Mouse (Mus musculus): Measurements from ENCODE around the gene Fdx1.

The Fdx1 gene

DNA sequence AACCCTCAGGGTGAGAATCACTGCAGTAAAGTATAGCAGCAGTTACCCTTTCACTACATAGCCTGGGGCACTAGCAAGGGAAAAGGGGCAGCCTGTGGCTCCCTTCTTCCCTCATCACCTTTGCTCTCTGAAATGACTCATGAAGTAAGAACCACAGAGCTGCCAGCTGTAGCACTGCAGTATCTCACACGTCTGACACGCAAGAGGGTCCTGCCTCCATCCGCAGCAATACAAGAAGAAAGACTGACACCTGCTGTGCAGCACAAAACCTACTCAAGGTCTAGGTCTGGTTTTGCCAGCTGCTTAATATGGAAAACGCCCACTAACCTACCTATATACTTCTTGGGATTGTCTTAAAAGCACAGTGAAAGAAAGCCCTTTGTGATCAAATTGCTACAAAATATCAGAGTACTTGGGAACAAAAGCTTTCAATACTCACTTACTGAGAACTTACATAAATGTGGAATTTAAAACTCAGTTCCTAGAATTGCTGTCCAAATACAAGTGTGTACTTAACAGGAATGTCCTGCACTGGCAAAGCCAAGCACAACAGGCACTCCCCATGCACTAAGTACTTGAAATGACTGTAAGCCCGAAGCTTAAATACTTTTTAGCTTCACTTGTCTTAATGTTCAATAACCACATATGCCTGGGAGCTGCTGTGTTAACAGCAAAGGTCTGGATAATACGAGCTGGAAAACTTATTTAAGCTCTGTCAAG is 2.0 kb downstream of the Fdx1 start:
- no peak for DNase-seq

- DNase-seq = no peak
Measured at GRCm38 (mm10) chr9:51960331-51960730, 3.0 kb downstream of the Fdx1 start.

GRCm38 (mm10) chr9:51958981-51959380 is 4.4 kb downstream of the Fdx1 start:
- no peak for DNase-seq

DNA sequence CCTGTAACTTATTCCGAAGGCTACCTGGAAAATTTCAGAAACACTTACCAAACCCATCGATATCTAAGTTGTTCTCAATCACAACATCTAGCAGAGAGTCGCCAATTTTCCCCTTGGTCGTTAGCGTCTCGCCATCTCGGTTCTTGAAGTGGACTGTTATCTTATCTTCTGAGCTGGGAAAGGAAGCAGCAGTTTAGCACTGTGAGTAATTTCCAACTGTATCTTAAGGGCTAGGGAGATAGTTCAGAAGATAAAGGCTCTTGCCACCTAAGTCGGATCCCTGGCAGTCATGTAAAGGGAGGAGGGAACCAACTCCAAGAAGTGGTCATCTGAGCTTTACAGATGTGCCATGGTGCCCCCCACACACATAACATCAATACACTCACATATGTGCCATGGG is 6.3 kb downstream of the Fdx1 start:
- DNase-seq = no peak

GRCm38 (mm10) chr9:51956484-51956883 is 6.9 kb downstream of the Fdx1 start:
- DNase-seq = no peak

DNA sequence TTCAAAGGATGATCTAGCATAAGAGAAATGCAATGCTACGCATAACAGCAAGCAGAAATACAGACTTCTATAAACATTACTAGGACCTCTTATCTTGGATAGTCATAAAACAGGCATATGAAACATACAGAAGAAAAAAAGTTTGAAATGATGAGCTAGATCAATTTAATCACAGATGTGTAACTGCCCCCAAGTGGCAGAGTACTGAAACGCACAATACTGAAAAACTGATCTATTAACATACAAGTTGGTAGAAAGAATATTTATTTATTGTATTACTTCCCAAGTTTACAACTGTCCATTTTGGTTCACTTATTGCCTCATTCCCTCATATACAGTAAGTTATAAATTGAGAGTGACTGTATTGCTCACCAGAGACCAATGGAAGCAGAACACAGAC is 12.0 kb downstream of the Fdx1 start:
- no peak for DNase-seq

DNA sequence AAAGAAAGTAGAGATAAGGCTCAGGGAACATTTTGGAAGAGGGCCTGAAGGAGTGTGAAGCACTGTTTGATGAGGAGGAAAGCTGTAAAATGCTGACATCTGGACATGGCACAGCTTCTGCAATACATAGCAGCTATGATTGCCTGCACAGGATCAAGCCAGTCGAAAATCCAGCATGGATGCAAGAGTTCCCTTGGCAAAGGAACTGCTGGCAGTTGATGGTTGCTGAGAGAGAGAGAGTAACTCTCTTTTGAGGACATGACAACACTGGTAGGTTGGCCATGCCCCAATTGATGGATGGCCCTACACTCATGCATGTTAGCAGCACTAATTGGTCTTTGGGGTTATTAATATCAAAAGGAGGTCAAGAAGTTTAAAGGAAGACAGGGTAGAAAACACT is 12.7 kb downstream of the Fdx1 start:
- no peak for DNase-seq

DNA sequence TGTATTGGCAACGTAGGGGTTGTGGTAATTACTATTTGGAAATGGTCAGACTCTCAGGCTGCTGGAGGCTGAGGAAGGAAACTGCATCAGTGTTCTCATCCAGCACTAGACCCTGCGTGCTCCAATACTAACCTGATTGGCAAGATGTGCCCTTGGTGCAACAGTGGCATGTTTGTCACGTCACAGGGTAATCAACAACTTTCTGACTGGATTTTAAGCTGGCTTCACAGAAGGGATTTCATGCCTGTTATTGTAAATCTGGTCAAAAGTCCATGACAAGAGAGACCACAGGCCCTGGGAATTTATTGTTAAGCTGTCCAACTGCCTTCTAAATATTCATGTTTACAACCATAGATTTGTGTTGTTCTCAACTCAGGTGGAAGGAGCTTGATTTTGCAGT is 13.1 kb downstream of the Fdx1 start:
- no peak for DNase-seq

DNA sequence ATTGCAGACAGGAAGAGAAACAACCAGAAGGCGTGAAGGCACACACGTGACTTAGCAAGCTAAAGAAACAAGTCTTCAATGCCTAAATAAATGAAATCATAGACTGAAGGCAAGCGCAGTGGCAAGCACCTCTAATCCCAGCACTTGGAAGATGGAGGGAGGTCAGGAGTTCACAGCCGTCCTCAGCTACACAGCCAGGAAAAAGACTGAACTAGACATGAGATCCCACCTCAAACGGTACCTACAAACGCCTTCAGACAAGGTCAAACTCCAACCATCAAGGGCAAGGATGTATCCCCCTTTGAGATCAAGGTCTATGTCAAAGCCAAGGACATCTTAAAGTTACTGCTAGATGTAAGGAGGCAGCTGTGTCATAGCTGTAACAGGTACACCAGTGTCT is 19.4 kb downstream of the Fdx1 start:
- no peak for DNase-seq

DNA sequence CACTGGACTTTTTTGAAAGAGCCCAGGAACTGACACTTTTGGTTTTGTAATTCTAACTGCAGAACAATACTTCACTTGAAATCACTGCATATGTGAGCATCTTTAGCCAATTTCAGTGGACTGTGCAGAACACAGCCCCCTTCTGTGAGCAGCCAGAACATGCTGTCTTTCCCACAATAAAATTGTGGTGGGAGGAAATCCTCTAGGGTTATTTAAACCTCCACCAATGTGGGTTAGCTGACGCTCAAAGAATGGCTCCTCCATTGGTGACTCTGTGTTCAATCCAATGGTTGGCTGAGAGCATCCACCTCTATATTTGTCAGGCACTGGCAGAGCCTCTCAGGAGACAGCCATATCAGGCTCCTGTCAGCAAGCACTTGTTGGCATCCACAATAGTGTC is 28.7 kb downstream of the Fdx1 start:
- DNase-seq = no peak

- no peak for DNase-seq
Measured at GRCm38 (mm10) chr9:51931997-51932396, 31.4 kb downstream of the Fdx1 start.

DNA sequence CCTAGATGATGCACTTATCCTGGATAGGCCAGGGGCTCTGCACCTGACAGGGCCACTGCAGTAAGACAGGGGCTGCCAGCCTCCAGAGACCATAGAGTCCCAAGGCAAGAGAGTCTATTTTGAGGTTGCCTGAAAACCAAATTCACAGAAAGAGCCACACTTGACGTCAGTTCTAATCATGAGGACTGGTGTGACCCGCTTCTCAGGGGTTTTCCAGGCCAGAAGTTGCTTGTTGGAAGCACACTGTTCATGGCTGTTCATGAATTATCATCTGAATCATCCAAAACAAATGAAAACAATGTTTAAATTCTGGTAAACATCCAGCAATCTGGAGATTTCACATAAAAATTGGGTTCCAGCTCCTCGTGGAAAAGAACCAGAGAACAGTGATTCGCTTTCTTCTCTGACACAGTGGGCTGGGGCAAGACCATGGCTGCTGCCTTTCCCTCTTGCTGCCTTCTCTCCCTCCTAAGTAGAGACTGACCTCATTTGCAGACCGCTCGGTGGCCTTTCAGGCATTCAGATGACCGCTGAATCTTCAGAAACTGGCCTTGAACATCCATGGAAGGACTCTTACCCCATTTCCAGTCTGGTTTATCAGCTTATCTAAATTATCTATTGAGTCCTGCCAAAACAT is 32.2 kb downstream of the Fdx1 start:
- DNase-seq = no peak

DNA sequence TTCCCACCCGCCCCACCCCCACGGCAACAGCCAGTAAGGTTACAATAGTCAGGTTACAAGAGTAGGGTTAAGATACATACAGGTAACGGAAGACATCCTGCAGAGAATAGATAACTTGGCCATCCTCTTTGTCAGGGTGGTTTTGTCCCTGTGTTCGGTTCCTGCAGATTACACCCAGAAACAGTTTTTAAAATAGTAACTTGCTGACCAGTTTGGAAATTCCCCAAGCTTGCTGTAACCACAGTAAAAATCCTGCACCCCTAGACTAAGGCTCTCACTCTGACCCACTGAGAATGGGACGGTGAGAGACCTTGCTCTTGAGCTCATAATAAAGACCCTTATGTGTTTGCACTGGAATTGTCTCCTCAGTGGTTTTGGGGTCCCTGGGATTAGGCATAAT is 33.4 kb downstream of the Fdx1 start:
- DNase-seq = no peak

- no peak for DNase-seq
Measured at GRCm38 (mm10) chr9:51928659-51929058, 34.7 kb downstream of the Fdx1 start.

- no peak for DNase-seq
Measured at GRCm38 (mm10) chr9:51928116-51928515, 35.2 kb downstream of the Fdx1 start.

DNA sequence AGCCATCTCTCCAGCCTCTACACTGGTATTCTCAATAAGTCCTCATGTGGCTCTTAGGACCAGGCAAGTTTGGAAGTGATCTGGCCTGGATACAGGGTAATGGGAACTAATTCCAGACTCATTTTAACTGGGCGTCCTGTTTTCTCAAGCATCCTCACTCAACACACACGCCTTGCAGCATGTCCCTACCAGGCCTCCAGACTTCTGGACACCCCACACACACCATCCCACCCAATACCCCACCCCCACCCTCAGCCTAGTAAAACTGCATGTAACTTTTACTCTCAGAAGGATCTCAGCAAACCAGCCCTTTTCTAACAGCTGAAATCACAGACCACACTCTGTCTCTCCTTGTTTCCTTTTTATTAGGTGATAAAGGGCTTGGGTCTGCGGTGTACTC is 35.7 kb downstream of the Fdx1 start:
- no peak for DNase-seq

DNA sequence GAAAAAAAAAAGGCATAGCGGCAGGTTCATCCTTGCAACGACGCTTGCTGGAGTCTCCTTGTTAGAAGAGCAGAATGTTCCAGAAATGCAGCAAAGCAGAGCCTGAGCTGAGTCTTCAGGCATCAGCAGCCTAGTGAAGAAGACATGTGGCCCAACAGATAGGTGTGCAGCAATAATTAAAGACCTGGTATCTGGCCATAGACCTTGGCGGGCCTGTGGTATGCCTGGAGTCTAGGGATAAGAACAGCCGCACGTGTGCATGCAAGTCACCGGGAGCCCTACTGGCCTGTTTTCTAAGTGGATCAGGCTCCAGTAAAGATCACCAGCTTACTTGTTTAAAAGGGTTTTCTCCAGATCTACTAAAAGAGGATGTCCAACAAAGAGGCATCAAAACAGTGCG is 36.7 kb downstream of the Fdx1 start:
- no peak for DNase-seq

DNA sequence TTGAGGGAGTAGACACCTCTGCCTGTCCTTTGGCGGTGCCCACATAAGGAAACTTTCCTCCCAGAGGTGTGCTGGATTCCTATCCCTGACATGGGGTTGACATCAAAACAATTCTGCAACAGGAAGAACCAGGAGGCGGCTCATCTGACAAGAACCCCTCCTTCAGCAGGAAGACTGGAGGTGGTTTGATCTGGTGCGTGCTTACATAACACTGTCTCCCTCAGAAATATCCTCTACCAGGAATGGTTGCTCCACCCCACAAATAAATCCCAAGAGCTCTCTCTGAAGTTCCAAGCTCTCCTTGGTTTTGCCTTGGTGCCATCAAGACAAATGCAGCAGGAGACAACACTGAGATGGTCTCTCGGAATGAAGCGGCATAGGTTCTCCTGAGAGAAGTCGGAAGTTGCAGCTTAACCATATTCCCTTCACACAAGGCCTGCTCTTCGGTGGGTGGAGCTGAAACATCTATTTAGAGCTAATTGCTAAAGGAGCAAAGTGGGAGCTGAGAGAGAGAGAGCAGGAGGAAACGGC is 38.7 kb downstream of the Fdx1 start:
- DNase-seq = no peak

- DNase-seq = no peak
Measured at GRCm38 (mm10) chr9:51922756-51923155, 40.6 kb downstream of the Fdx1 start.

DNA sequence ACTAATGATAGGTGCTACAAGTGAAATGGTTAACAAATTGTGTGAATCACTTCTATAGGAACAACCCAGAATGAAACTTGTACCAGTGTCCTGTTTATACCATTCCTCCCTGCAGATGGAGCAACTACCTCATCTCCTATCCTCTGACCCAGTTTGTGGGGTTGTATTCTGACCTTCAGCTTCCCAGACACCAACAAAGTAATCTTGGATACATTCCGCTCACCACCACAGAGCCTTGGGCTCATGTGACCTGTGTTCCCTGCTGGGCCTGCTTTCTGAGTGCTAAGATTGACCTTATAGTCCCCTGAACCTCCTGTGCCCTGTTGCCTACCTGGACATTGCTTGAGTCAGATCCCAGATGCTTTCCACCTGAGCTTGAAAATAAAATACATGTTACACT is 47.8 kb downstream of the Fdx1 start:
- no peak for DNase-seq

DNA sequence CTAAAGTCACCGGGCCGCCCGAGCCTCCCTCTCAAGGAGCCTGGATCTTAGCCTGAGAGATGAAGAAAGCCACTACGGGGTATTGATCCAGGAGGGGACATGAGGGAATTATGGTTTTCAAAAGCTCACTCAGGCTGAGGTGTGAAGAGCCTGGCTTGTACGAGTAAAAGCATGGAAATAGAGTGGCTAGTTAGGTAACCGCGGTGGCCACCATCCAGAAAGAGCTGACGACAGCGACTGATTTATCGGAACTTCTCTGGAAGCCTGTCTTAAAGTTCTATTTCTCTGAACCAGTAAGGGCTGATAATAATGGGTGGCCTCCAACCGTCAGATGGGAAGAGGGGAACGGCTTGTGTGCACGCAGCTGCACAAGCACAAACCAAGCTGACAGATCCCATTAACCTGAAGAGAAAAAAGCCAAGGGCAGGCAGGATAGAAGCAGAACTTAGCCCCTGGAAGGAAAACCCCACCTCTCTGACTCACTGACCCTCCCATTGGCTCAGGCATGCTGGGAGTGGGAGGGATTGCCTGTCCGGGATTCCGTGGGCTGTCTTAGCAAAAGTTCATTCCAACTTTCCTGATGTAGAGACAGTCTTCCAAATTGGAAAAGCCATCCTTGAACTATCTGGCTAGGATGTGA is 48.8 kb downstream of the Fdx1 start:
- no peak for DNase-seq

GRCm38 (mm10) chr9:51908838-51909237 is 54.5 kb downstream of the Fdx1 start:
- DNase-seq = peak; percentile 77

GRCm38 (mm10) chr9:51908255-51908654 is 55.1 kb downstream of the Fdx1 start:
- no peak for DNase-seq

- no peak for DNase-seq
Measured at GRCm38 (mm10) chr9:51906938-51907337, 56.4 kb downstream of the Fdx1 start.

Data from kidney, postnatal 14 days (tissue).